Mouse (Mus musculus) urinary bladder, adult 2 months (tissue): Measurements from ENCODE around the gene Kxd1. TPM values are rescaled to one million over a fixed set of nuclear protein-coding genes. Genes with fewer than 3 reads are reported as not detected.

Source experiments
- DNase-seq: peaks from one replicate; pipeline ENCODE4 v3.0.0; 2022; ENCODE audit warnings: low spot score
- polyA plus RNA-seq: library from polyadenylated mRNA; depleted of rRNA; stranded (reverse); fragments of >200 nt; gene quantifications from 2 replicates; pipeline ENCODE4 v1.2.3, GENCODE M21; 2012

The Kxd1 gene
- polyA plus RNA-seq, 1 experiment = 74.2 TPM

GRCm38 (mm10) chr8:70493692-70494415 is 33.9 kb downstream of the Kxd1 start:
- no peak for DNase-seq

- DNase-seq = no peak
Measured at GRCm38 (mm10) chr8:70492664-70493640, 34.8 kb downstream of the Kxd1 start, which contains the start of gene Crlf1. Gene Crlf1 (plus strand): TSS chr8:70493158.

- DNase-seq = no peak
Measured at GRCm38 (mm10) chr8:70490880-70491495, 36.8 kb downstream of the Kxd1 start.

- no peak for DNase-seq
Measured at GRCm38 (mm10) chr8:70490061-70490879, 37.5 kb downstream of the Kxd1 start.

- no peak for DNase-seq
Measured at GRCm38 (mm10) chr8:70489576-70489975, 38.2 kb downstream of the Kxd1 start.

- DNase-seq = no peak
Measured at GRCm38 (mm10) chr8:70488931-70489470, 38.8 kb downstream of the Kxd1 start.

GRCm38 (mm10) chr8:70487993-70488796 is 39.6 kb downstream of the Kxd1 start:
- DNase-seq = no peak

- no peak for DNase-seq
Measured at GRCm38 (mm10) chr8:70486941-70487520, 40.7 kb downstream of the Kxd1 start, which contains the start of gene Tmem59l. Gene Tmem59l (minus strand): TSS chr8:70487358.

GRCm38 (mm10) chr8:70486191-70486681 is 41.5 kb downstream of the Kxd1 start:
- no peak for DNase-seq

GRCm38 (mm10) chr8:70482943-70483342 is 44.8 kb downstream of the Kxd1 start:
- no peak for DNase-seq

GRCm38 (mm10) chr8:70481908-70482307 is 45.8 kb downstream of the Kxd1 start:
- no peak for DNase-seq

- no peak for DNase-seq
Measured at GRCm38 (mm10) chr8:70477269-70477982, 50.3 kb downstream of the Kxd1 start.

- peak; percentile 88 for DNase-seq
Measured at GRCm38 (mm10) chr8:70476333-70477268, 51.2 kb downstream of the Kxd1 start, which contains the start of gene Klhl26. Gene Klhl26 (minus strand): TSS chr8:70476968.

GRCm38 (mm10) chr8:70471856-70472255 is 55.9 kb downstream of the Kxd1 start:
- DNase-seq = no peak

- DNase-seq = no peak
Measured at GRCm38 (mm10) chr8:70469938-70470337, 57.8 kb downstream of the Kxd1 start.

- no peak for DNase-seq
Measured at GRCm38 (mm10) chr8:70469295-70469916, 58.4 kb downstream of the Kxd1 start.

GRCm38 (mm10) chr8:70468733-70469132 is 59.0 kb downstream of the Kxd1 start:
- DNase-seq = no peak
